Mouse (Mus musculus): ENCODE data around the gene Cmtm1. TPM values are rescaled to one million over a fixed set of nuclear protein-coding genes. Genes with fewer than 3 reads are reported as not detected.

Cmtm1 gene
- polyA plus RNA-seq, 1 experiment from 2014 or later: not detected

DNA sequence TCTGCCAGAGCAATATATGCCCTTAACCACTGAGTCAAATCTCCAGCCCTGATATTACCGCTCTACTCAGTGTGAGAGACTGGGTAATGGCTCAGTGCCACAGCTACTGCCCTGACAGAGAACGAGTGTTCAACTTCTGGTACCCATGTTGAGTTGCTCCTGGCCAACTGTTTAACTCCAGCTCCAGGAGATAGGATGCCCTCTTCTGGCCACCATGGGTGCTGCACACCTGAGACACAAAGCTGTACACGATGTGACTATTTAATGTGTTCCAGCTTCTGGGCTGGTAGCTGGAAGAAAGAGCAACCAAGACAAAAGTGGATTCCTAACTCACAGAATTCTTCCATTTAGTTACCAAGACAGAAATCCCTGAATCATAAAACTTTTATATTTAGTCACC, 56.9 kb downstream of the Cmtm1 start:
- H3K9me3 ChIP-seq (ENCODE audit: control insufficient read depth): no peaks in the 10 kb centered on the region
- H3K27ac ChIP-seq (ENCODE audit: low read depth, low read length): no peak overlapping the region
- TF ChIP-seq CTCF (IDR thresholded peaks at IDR 0.05; ENCODE audit: low read depth): peak; percentile 66
- 0 out of 2 replicates have a peak, but pooled peaks cover under 1% of the 10 kb centered on the region for H3K36me3 ChIP-seq (ENCODE audit: control insufficient read depth, insufficient read depth)
- H3K4me2 ChIP-seq (replicated peaks; ENCODE audit: low read depth): no peak overlapping the region
- 0 out of 2 replicates have a peak, but pooled peaks cover 3% of the 10 kb centered on the region for H3K4me1 ChIP-seq (replicated peaks; ENCODE audit: control insufficient read depth, insufficient read depth, low read length)
- no peak for ATAC-seq
- 95% methylated on average over 3 of the region's 3 CpGs for WGBS
- no peaks in the 10 kb centered on the region for H3K27me3 ChIP-seq (replicated peaks; ENCODE audit: control insufficient read depth, insufficient read depth, low read length)
- no peak overlapping the region for H3K9ac ChIP-seq (ENCODE audit: low read depth, low read length)
- no peak overlapping the region for H3K4me3 ChIP-seq (ENCODE audit: low read depth, low read length)

DNA sequence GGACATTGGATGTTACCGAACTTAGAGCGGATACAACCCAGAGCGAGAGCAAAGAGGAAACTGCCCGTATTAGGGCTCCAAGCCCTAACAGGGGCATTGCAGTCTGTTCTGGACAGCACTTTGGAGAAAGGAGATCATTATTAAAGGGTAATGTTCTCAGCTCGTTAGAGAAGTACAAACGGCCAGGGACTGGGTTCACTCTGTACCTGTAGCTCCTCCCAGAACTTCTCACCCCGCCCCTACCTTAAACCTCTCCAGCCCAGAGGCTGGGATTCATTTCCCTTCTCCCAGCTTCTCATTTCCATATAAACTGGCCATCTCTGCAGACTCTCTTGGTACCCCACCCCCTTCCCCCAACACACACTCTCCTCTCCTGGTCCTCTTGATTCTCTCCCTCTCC, 58.5 kb downstream of the Cmtm1 start:
- under 1% methylated on average over 7 of the region's 7 CpGs for WGBS
- Histone ChIP-seq H3K27ac (ENCODE audit: low read depth, low read length) (no peak overlapping the region), H3K9me3 (ENCODE audit: control insufficient read depth) (no peaks in the 10 kb centered on the region), H3K4me2 (replicated peaks; ENCODE audit: low read depth) (peak overlapping the region; percentile 89), H3K4me3 (ENCODE audit: low read depth, low read length) (peak overlapping the region; percentile 66), H3K9ac (ENCODE audit: low read depth, low read length) (peak overlapping the region; percentile 55; the same call in 1 of the 2 replicates), H3K27me3 (replicated peaks; ENCODE audit: control insufficient read depth, insufficient read depth, low read length) (no peaks in the 10 kb centered on the region), H3K36me3 (ENCODE audit: control insufficient read depth, insufficient read depth) (no peaks in the 10 kb centered on the region), H3K4me1 (replicated peaks; ENCODE audit: control insufficient read depth, insufficient read depth, low read length) (peaks cover 15% of the 10 kb centered on the region; the same call in 1 of the 2 replicates)
- TF ChIP-seq CTCF (IDR thresholded peaks at IDR 0.05; ENCODE audit: low read depth): no peak
- no peak for ATAC-seq

DNA sequence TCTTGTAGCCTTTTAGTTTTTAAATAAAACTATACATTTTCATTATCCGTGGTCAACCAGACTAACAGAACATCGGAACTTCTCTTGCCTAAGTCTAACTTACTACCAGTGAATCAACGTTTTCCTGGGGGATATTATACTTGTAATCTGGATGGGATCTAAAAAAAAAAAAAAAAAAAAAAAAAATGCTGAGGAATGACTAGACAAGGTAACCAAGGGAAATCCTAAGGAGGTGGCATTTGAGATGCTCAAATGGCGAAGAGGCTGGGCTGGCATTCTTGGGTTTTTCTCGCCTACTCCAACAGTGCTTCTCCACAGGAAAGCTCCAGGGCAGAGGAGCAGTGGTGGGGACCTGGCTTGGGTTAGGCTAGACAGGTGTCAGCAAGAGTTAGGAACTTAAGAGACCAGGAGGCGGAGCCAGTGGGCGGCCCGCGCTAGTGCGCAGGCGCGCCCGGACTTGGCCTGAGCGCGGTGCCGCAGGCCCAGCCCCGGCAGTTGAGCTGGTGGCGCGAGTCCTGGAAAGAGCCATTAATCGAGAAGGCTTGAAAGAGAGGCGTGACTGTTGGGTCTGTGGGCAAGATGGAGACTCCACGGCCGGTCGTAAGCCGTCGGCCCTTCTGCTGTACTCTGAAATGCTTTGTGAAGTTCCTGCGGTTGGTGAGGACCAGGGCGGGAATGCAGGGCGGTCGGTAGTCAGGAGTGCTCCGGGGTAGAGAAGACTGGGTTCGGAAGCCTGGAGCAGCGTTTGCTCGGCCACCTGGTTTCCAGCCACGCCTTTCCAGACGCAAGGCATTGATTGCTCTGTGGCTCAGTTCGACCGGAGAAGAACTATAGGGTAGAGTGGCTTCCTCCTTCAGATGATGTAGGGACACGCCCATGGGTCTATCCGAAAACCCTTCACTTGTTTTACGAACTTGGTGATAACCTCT, 59.2 kb downstream of the Cmtm1 start, which contains the start of gene Cklf:
Cklf (plus strand) TSS at position 423 of the 929 bp plus-strand sequence.
- H3K27me3 ChIP-seq (replicated peaks; ENCODE audit: control insufficient read depth, insufficient read depth, low read length): no peaks in the 10 kb centered on the region
- H3K4me2 ChIP-seq (replicated peaks; ENCODE audit: low read depth): peak within 1 kb of the TSS; percentile 89
- H3K36me3 ChIP-seq (ENCODE audit: control insufficient read depth, insufficient read depth): no peaks in the 10 kb centered on the region
- peak within 1 kb of the TSS; percentile 66 for H3K4me3 ChIP-seq (ENCODE audit: low read depth, low read length)
- 4% methylated on average over 41 of the region's 41 CpGs for WGBS
- peak within 1 kb of the TSS; percentile 46; the same call in 1 of the 2 replicates for H3K27ac ChIP-seq (ENCODE audit: low read depth, low read length)
- no peaks in the 10 kb centered on the region for H3K9me3 ChIP-seq (ENCODE audit: control insufficient read depth)
- H3K4me1 ChIP-seq (replicated peaks; ENCODE audit: control insufficient read depth, insufficient read depth, low read length): peaks cover 15% of the 10 kb centered on the region; the same call in 1 of the 2 replicates
- TF ChIP-seq CTCF (IDR thresholded peaks at IDR 0.05; ENCODE audit: low read depth): peak; percentile 63
- H3K9ac ChIP-seq (ENCODE audit: low read depth, low read length): peak within 1 kb of the TSS; percentile 55
- ATAC-seq: peak; percentile 74

DNA sequence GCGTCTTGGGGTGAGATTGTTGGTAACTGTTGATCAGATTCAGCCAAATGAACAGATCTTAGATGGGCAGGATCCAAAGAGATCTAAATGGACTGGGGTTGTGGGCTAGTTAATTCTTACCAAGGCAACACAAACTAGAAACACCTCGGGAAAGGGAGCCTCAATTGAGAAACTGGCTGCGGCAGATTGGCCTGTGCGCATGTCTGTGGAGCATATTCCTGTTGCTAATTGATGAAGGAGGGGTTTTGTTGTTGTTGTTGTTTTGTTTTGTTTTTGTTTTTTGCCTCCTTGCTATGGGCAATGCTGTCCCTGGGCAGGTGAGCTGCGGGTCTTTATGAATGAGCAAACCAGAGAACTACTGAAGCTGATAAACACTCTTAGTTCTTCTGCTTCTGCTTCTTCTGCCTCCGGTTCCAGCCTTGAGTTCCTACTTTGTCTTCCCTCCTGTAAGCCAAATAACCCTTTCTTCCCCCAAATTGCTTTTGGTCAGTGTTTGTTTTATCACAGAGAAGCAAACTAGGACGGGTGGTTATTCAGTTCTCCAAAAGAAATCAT, 60.4 kb downstream of the Cmtm1 start:
- Histone ChIP-seq H3K4me1 (replicated peaks; ENCODE audit: control insufficient read depth, insufficient read depth, low read length) (peaks cover 15% of the 10 kb centered on the region; the same call in 1 of the 2 replicates), H3K36me3 (ENCODE audit: control insufficient read depth, insufficient read depth) (peaks cover 8% of the 10 kb centered on the region; the same call in 1 of the 2 replicates), H3K4me2 (replicated peaks; ENCODE audit: low read depth) (no peak overlapping the region), H3K27me3 (replicated peaks; ENCODE audit: control insufficient read depth, insufficient read depth, low read length) (no peaks in the 10 kb centered on the region), H3K4me3 (ENCODE audit: low read depth, low read length) (no peak overlapping the region), H3K27ac (ENCODE audit: low read depth, low read length) (no peak overlapping the region), H3K9me3 (ENCODE audit: control insufficient read depth) (no peaks in the 10 kb centered on the region), H3K9ac (ENCODE audit: low read depth, low read length) (no peak overlapping the region)
- ATAC-seq: no peak
- no peak for TF ChIP-seq CTCF (IDR thresholded peaks at IDR 0.05; ENCODE audit: low read depth)
- WGBS: 85% methylated on average over 7 of the region's 7 CpGs

DNA sequence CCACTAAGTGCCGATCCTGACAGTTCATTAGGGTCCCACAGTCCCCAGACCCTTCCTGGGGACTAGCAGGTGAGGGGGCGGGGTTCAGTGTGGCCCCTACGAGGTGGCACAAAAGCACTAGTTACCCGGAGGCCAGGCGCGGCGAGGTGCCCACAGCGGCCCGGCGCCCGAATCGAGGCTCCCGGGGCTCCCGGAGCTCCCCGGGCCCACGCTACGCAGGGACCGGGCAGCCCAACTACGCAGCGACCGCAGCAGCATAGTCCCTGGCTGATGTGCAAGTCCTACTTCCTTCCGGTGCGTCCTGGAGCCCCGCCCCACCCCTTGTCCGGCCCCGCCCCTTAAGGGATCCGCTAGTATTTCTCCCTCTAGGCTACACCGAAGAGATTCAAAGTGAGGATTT, 61.7 kb downstream of the Cmtm1 start, which contains the start of gene Tk2:
Tk2 (minus strand) TSS at position 283 of the 400 bp plus-strand sequence.
- peak within 1 kb of the TSS; percentile 70 for H3K9ac ChIP-seq (ENCODE audit: low read depth, low read length)
- no peak for TF ChIP-seq CTCF (IDR thresholded peaks at IDR 0.05; ENCODE audit: low read depth)
- H3K9me3 ChIP-seq (ENCODE audit: control insufficient read depth): no peaks in the 10 kb centered on the region
- peaks cover 15% of the 10 kb centered on the region; the same call in 1 of the 2 replicates for H3K4me1 ChIP-seq (replicated peaks; ENCODE audit: control insufficient read depth, insufficient read depth, low read length)
- WGBS: under 1% methylated on average over 28 of the region's 28 CpGs
- peak within 1 kb of the TSS; percentile 91 for H3K4me3 ChIP-seq (ENCODE audit: low read depth, low read length)
- H3K27me3 ChIP-seq (replicated peaks; ENCODE audit: control insufficient read depth, insufficient read depth, low read length): no peaks in the 10 kb centered on the region
- H3K4me2 ChIP-seq (replicated peaks; ENCODE audit: low read depth): peak within 1 kb of the TSS; percentile 94
- ATAC-seq: peak; percentile 84
- peaks cover 9% of the 10 kb centered on the region; the same call in 1 of the 2 replicates for H3K36me3 ChIP-seq (ENCODE audit: control insufficient read depth, insufficient read depth)
- peak within 1 kb of the TSS; percentile 37; the same call in 1 of the 2 replicates for H3K27ac ChIP-seq (ENCODE audit: low read depth, low read length)

DNA sequence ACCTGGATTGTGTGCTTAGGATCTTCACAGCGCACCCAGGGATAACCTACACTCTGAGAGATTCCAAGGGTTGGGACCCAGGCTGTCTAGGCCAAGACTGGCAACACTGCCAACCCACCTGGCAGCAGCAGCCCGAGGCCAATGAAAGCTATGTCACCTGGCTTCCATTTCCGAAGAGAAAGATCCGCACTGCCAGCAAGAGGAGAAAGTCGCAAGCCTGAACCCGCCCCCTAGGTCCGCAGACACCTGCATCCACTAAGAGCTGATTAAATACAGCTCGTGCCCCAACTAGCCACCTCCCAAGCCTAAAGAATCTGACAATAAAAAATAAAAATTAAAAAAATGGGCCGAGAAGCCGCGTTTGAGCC, 62.1 kb downstream of the Cmtm1 start:
- H3K27me3 ChIP-seq (replicated peaks; ENCODE audit: control insufficient read depth, insufficient read depth, low read length): no peaks in the 10 kb centered on the region
- ATAC-seq: peak; percentile 48
- H3K9me3 ChIP-seq (ENCODE audit: control insufficient read depth): no peaks in the 10 kb centered on the region
- peak overlapping the region; percentile 70 for H3K9ac ChIP-seq (ENCODE audit: low read depth, low read length)
- 2% methylated on average over 11 of the region's 11 CpGs for WGBS
- H3K4me3 ChIP-seq (ENCODE audit: low read depth, low read length): peak overlapping the region; percentile 91
- no peak for TF ChIP-seq CTCF (IDR thresholded peaks at IDR 0.05; ENCODE audit: low read depth)
- peaks cover 13% of the 10 kb centered on the region for H3K36me3 ChIP-seq (ENCODE audit: control insufficient read depth, insufficient read depth)
- H3K27ac ChIP-seq (ENCODE audit: low read depth, low read length): no peak overlapping the region
- peaks cover 15% of the 10 kb centered on the region; the same call in 1 of the 2 replicates for H3K4me1 ChIP-seq (replicated peaks; ENCODE audit: control insufficient read depth, insufficient read depth, low read length)
- peak overlapping the region; percentile 94 for H3K4me2 ChIP-seq (replicated peaks; ENCODE audit: low read depth)
